Mouse (Mus musculus): ENCODE results near the gene Gbx1.

GRCm38 (mm10) chr5:24470600-24470999 is 56.4 kb downstream of the Gbx1 start:
- TF ChIP-seq POLR2A (IDR thresholded peaks at IDR 0.05; ENCODE audit: borderline replicate concordance, extremely low read depth, insufficient read depth, insufficient read length, poor library complexity, severe bottlenecking), result no peak
- TF ChIP-seq CTCF (IDR thresholded peaks at IDR 0.05; ENCODE audit: borderline replicate concordance, extremely low read depth, insufficient read depth, insufficient read length), result peak; percentile 94
